Mouse (Mus musculus): Measurements from ENCODE around the gene Mapk1ip1l.

- TF ChIP-seq MAFK (IDR thresholded peaks at IDR 0.05; ENCODE audit: insufficient read depth, low read depth, low read length) (no peak), HCFC1 (IDR thresholded peaks at IDR 0.05; ENCODE audit: borderline replicate concordance, insufficient read depth, low read length) (no peak), ZNF384 (IDR thresholded peaks at IDR 0.05; ENCODE audit: low read depth, low read length) (no peak)
Measured at GRCm38 (mm10) chr14:47369741-47370140, 71.7 kb downstream of the Mapk1ip1l start.
